Mouse (Mus musculus) neural tube, embryonic 11.5 days (tissue): ENCODE results near the gene Fgfr1op2. TPM values are rescaled to one million over a fixed set of nuclear protein-coding genes. Genes with fewer than 3 reads are reported as not detected.

Experiments used
- ATAC-seq: fragments of 200-750 bp; cut with Nextera tagmentation; 2 replicates; pipeline ENCODE4 v1.8.0; 2017; ENCODE audit warnings: moderate number of reproducible peaks, mild to moderate bottlenecking, moderate TSS enrichment, moderate library complexity; ENCODE audit not compliant: insufficient read depth, low FRiP score, low TSS enrichment
- DNase-seq: peaks from one replicate; pipeline ENCODE4 v3.0.0-alpha.2; 2015; ENCODE audit warnings: low spot score
- H3K27ac ChIP-seq: fragments of 300-500 bp; sonication (generic); 2 replicates; pipeline ENCODE4 v1.5.1; 2014; ENCODE audit warnings: low read depth, mild to moderate bottlenecking, low read length
- H3K27me3 ChIP-seq: fragments of 300-500 bp; sonication (generic); 2 replicates; pipeline ENCODE4 v1.6.1; 2014; ENCODE audit warnings: mild to moderate bottlenecking, low read length, mixed read lengths; ENCODE audit not compliant: control insufficient read depth, insufficient read depth
- H3K36me3 ChIP-seq: fragments of 300-500 bp; sonication (generic); 2 replicates; pipeline ENCODE4 v1.6.1; 2014; ENCODE audit warnings: mild to moderate bottlenecking, low read length, moderate library complexity, mixed read lengths; ENCODE audit not compliant: control insufficient read depth, insufficient read depth
- H3K4me1 ChIP-seq: fragments of 300-500 bp; sonication (generic); 2 replicates; pipeline ENCODE4 v1.6.1; 2014; ENCODE audit warnings: low read length, mixed read lengths; ENCODE audit not compliant: control insufficient read depth, insufficient read depth
- H3K4me2 ChIP-seq: fragments of 300-500 bp; sonication (generic); 2 replicates; pipeline ENCODE4 v1.6.1; 2014; ENCODE audit warnings: low read depth, mild to moderate bottlenecking, moderate library complexity
- H3K4me3 ChIP-seq: fragments of 300-500 bp; sonication (generic); 2 replicates; pipeline ENCODE4 v1.5.1; 2014; ENCODE audit warnings: low read depth, low read length
- H3K9ac ChIP-seq: fragments of 300-500 bp; sonication (generic); 2 replicates; pipeline ENCODE4 v1.6.1; 2014; ENCODE audit warnings: mild to moderate bottlenecking, low read length
- H3K9me3 ChIP-seq: fragments of 300-500 bp; sonication (generic); 2 replicates; pipeline ENCODE4 v1.6.1; 2016; ENCODE audit warnings: low read length; ENCODE audit not compliant: control insufficient read depth
- WGBS: fragments of 180-500 bp; shearing (Covaris S2); extraction: QIAGEN DNeasy Blood & Tissue Kit; methylation state at CpG from one replicate; pipeline ENCODE4 v1.1.7; 2014; 5-methylcytosine and 5-hydroxymethylcytosine counted together
- polyA plus RNA-seq: library from polyadenylated mRNA; unstranded; fragments of >200 nt; fragmentation: Nextera tagmentation; extraction: Ambion mirVana; gene quantifications from 2 replicates; pipeline ENCODE4 v1.2.1, GENCODE M21; 2014

The Fgfr1op2 gene
- polyA plus RNA-seq, 1 experiment from 2014 or later, result 78.2 TPM

- peak overlapping the region; percentile 61 for H3K4me2 ChIP-seq
- H3K9ac ChIP-seq, result peak overlapping the region; percentile 37; the same call in 1 of the 2 replicates
- ATAC-seq (no peak), DNase-seq (peak; percentile 31)
- no peaks in the 10 kb centered on the region for H3K27me3 ChIP-seq
- H3K27ac ChIP-seq, result no peak overlapping the region
- WGBS, result 53% methylated on average over 8 of the region's 8 CpGs
- no peak overlapping the region for H3K4me3 ChIP-seq
- H3K9me3 ChIP-seq, result no peaks in the 10 kb centered on the region
- H3K36me3 ChIP-seq, result no peaks in the 10 kb centered on the region
- peaks cover 7% of the 10 kb centered on the region for H3K4me1 ChIP-seq
These were observed 56.1 kb downstream of the Fgfr1op2 start for GRCm38 (mm10) chr6:146633097-146633496.

- no peaks in the 10 kb centered on the region for H3K27me3 ChIP-seq
- 14% methylated on average over 14 of the region's 14 CpGs for WGBS
- no peaks in the 10 kb centered on the region for H3K9me3 ChIP-seq
- H3K36me3 ChIP-seq, result no peaks in the 10 kb centered on the region
- peak overlapping the region; percentile 66 for H3K4me3 ChIP-seq
- H3K27ac ChIP-seq, result no peak overlapping the region
- H3K4me2 ChIP-seq, result peak overlapping the region; percentile 61
- peaks cover 7% of the 10 kb centered on the region for H3K4me1 ChIP-seq
- peak overlapping the region; percentile 84 for H3K9ac ChIP-seq
- ATAC-seq, result 0 out of 2 replicates have a peak, but pooled peaks have one; percentile 1
- DNase-seq, result no peak
These were observed 56.6 kb downstream of the Fgfr1op2 start for GRCm38 (mm10) chr6:146633629-146634014.

- Histone ChIP-seq H3K9me3 (no peaks in the 10 kb centered on the region), H3K9ac (peak overlapping the region; percentile 84), H3K27ac (peak overlapping the region; percentile 53; the same call in 1 of the 2 replicates), H3K4me2 (peak overlapping the region; percentile 61), H3K27me3 (no peaks in the 10 kb centered on the region), H3K4me3 (peak overlapping the region; percentile 66), H3K36me3 (no peaks in the 10 kb centered on the region), H3K4me1 (peaks cover 7% of the 10 kb centered on the region)
- ATAC-seq (peak; percentile 91), DNase-seq (peak; percentile 92)
- under 1% methylated on average over 74 of the region's 82 CpGs for WGBS
These were observed 57.2 kb downstream of the Fgfr1op2 start for GRCm38 (mm10) chr6:146634015-146634722.

GRCm38 (mm10) chr6:146634759-146635606 is 58.0 kb downstream of the Fgfr1op2 start:
- no peak for ATAC-seq
- Histone ChIP-seq H3K9ac (no peak overlapping the region), H3K27me3 (no peaks in the 10 kb centered on the region), H3K4me1 (peaks cover 7% of the 10 kb centered on the region), H3K9me3 (no peaks in the 10 kb centered on the region), H3K36me3 (no peaks in the 10 kb centered on the region), H3K4me2 (no peak overlapping the region), H3K27ac (no peak overlapping the region), H3K4me3 (peak overlapping the region; percentile 66; the same call in 1 of the 2 replicates)
- 63% methylated on average over 4 of the region's 4 CpGs for WGBS
- DNase-seq, result no peak

GRCm38 (mm10) chr6:146636482-146636881 is 59.5 kb downstream of the Fgfr1op2 start:
- H3K27ac ChIP-seq, result no peak overlapping the region
- no peaks in the 10 kb centered on the region for H3K36me3 ChIP-seq
- no peaks in the 10 kb centered on the region for H3K9me3 ChIP-seq
- 90% methylated on average over 5 of the region's 5 CpGs for WGBS
- no peak overlapping the region for H3K4me2 ChIP-seq
- DNase-seq (no peak), ATAC-seq (no peak)
- no peak overlapping the region for H3K9ac ChIP-seq
- peaks cover 7% of the 10 kb centered on the region for H3K4me1 ChIP-seq
- H3K4me3 ChIP-seq, result no peak overlapping the region
- no peaks in the 10 kb centered on the region for H3K27me3 ChIP-seq

GRCm38 (mm10) chr6:146640068-146640965 is 63.3 kb downstream of the Fgfr1op2 start:
- 90% methylated on average over 7 of the region's 7 CpGs for WGBS
- Histone ChIP-seq H3K27ac (no peak overlapping the region), H3K4me3 (no peak overlapping the region), H3K4me2 (no peak overlapping the region), H3K4me1 (peaks cover 4% of the 10 kb centered on the region; the same call in 1 of the 2 replicates), H3K9ac (no peak overlapping the region), H3K9me3 (no peaks in the 10 kb centered on the region), H3K36me3 (no peaks in the 10 kb centered on the region), H3K27me3 (no peaks in the 10 kb centered on the region)
- ATAC-seq, result no peak
- DNase-seq, result no peak

GRCm38 (mm10) chr6:146640991-146641390 is 64.0 kb downstream of the Fgfr1op2 start:
- H3K4me1 ChIP-seq, result peaks cover 4% of the 10 kb centered on the region; the same call in 1 of the 2 replicates
- H3K4me2 ChIP-seq, result no peak overlapping the region
- no peaks in the 10 kb centered on the region for H3K27me3 ChIP-seq
- H3K9ac ChIP-seq, result no peak overlapping the region
- H3K9me3 ChIP-seq, result no peaks in the 10 kb centered on the region
- no peaks in the 10 kb centered on the region for H3K36me3 ChIP-seq
- 83% methylated on average over 6 of the region's 6 CpGs for WGBS
- ATAC-seq, result no peak
- no peak overlapping the region for H3K27ac ChIP-seq
- H3K4me3 ChIP-seq, result no peak overlapping the region
- DNase-seq, result no peak

- Histone ChIP-seq H3K9ac (peak overlapping the region; percentile 50), H3K27ac (no peak overlapping the region), H3K9me3 (no peaks in the 10 kb centered on the region), H3K36me3 (no peaks in the 10 kb centered on the region), H3K4me1 (peaks cover 4% of the 10 kb centered on the region; the same call in 1 of the 2 replicates), H3K4me3 (peak overlapping the region; percentile 83), H3K4me2 (peak overlapping the region; percentile 33), H3K27me3 (no peaks in the 10 kb centered on the region)
- DNase-seq (no peak), ATAC-seq (peak; percentile 1; the same call in 1 of the 2 replicates)
- 65% methylated on average over 11 of the region's 11 CpGs for WGBS
These were observed 64.7 kb downstream of the Fgfr1op2 start for GRCm38 (mm10) chr6:146641621-146642210.
